Mouse (Mus musculus): ENCODE data around the gene Dffa. TPM values are rescaled to one million over a fixed set of nuclear protein-coding genes. Genes with fewer than 3 reads are reported as not detected.

The Dffa gene
- total and polyA plus RNA-seq, 3 experiments: 23.4 to 44.8 (median 26.8) TPM

DNA sequence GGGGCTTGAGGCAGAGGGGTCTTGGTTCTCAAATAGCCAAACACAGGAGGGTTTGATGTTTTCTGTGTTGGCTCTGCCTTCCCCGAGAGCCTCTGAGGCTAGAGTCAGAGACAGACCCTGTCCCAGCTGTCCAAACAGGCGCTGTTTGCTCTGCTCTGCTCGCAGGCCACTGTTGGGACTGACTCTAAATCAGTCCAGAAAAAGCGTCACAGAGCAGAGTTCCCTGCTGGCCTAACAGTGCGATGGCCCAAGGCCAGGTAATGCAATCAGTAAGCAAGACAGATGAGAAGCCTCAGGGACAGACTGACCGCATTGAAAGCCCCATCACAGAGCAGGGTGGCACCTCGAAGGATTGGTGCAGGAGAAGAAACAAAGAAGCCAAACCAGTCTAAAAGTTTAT is 45.7 kb downstream of the Dffa start:
- Histone ChIP-seq H3K9me3 (replicated peaks; ENCODE audit: low read length) (peaks cover 2% of the 10 kb centered on the region), H3K4me1 (ENCODE audit: control insufficient read depth in 1 of 2, insufficient read depth in 2 of 2) (peaks cover 4 to 15% of the 10 kb centered on the region in 2 experiments; a peak in 3 of 4 replicates), H3K27ac (ENCODE audit: insufficient read depth, low read depth) (no peak overlapping the region), H3K4me3 (replicated peaks in 1 of 3; ENCODE audit: low read depth in 2 of 3, low read length in 2 of 3, poor library complexity in 1 of 3) (no peak overlapping the region), H3K36me3 (replicated peaks in 1 of 2; ENCODE audit: control insufficient read depth in 1 of 2, insufficient read depth in 1 of 2, low read length in 1 of 2) (peaks cover 51 to 57% of the 10 kb centered on the region in 2 experiments), H3K9ac (ENCODE audit: insufficient read depth, low read depth) (no peak overlapping the region), H3K4me2 (ENCODE audit: insufficient read depth, low read depth, poor library complexity, severe bottlenecking) (no peak overlapping the region), H3K79me2 (replicated peaks; ENCODE audit: control insufficient read depth, extremely low read depth, insufficient read depth, poor library complexity, severe bottlenecking) (no peaks in the 10 kb centered on the region), H3K27me3 (replicated peaks) (no peaks in the 10 kb centered on the region)
- in situ Hi-C loops (cut with MboI; ENCODE audit: low pct_ligation_motif_present, low pct_unique_long_range_greater_than_20kb, low sequenced_read_pairs) (loop anchor here (10.0 to 25.0 kb wide), 2 partner anchors 175 to 563 kb away; partner anchors contain the start of gene Pik3cd), dilution Hi-C loops (cut with MboI; ENCODE audit: extremely low pct_ligation_motif_present, extremely low pct_unique_long_range_greater_than_20kb, low sequenced_read_pairs) (no loop called here)
- no peak for DNase-seq (ENCODE audit: extremely low read depth)
- TF ChIP-seq TBP (conservative IDR thresholded peaks at IDR 0.05; ENCODE audit: low read depth, low read length) (no peak), SMC3 (IDR thresholded peaks at IDR 0.05; ENCODE audit: low read depth, low read length) (no peak), USF2 (conservative IDR thresholded peaks at IDR 0.05; ENCODE audit: low read depth, low read length) (no peak), IRF4 (IDR thresholded peaks at IDR 0.05; ENCODE audit: low read depth, low read length) (no peak), CHD1 (IDR thresholded peaks at IDR 0.05; ENCODE audit: low read depth, low read length) (no peak), ELF1 (IDR thresholded peaks at IDR 0.05; ENCODE audit: low read depth, low read length) (no peak), HCFC1 (IDR thresholded peaks at IDR 0.05; ENCODE audit: low read depth, low read length) (no peak), ZC3H11A (IDR thresholded peaks at IDR 0.05; ENCODE audit: low read depth, low read length) (no peak), MEF2A (IDR thresholded peaks at IDR 0.05; ENCODE audit: borderline replicate concordance, low read depth, low read length) (no peak), RAD21 (IDR thresholded peaks at IDR 0.05; ENCODE audit: low read depth, low read length) (no peak), ZKSCAN1 (IDR thresholded peaks at IDR 0.05; ENCODE audit: borderline replicate concordance, low read depth, low read length) (no peak)

DNA sequence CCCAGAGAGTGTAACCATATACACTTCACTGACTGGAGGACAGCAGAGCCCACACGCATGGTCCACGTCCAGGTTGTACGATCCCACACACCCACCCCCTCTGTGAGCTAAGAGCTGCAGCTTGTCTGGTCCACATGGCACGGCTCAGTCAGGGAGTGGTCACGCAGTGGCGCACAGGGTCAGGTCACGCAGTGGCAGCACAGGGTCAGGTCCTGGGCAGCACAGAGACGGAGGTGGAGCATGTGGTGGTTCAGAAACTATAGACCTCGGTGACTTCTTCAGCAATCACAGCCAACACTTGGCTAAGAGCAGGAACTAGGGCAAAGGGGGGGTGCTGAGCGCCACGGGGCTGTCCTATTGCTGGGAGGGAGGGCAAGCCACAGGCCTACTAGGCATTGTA is 46.3 kb downstream of the Dffa start:
- Histone ChIP-seq H3K9ac (ENCODE audit: insufficient read depth, low read depth) (no peak overlapping the region), H3K9me3 (replicated peaks; ENCODE audit: low read length) (peaks cover 2% of the 10 kb centered on the region), H3K4me1 (ENCODE audit: control insufficient read depth in 1 of 2, insufficient read depth in 2 of 2) (peaks cover 4 to 9% of the 10 kb centered on the region in 2 experiments; a peak in 3 of 4 replicates), H3K27ac (ENCODE audit: insufficient read depth, low read depth) (no peak overlapping the region), H3K4me3 (replicated peaks in 1 of 3; ENCODE audit: low read depth in 2 of 3, low read length in 2 of 3, poor library complexity in 1 of 3) (no peak overlapping the region), H3K36me3 (replicated peaks in 1 of 2; ENCODE audit: control insufficient read depth in 1 of 2, insufficient read depth in 1 of 2, low read length in 1 of 2) (peaks cover 57 to 63% of the 10 kb centered on the region in 2 experiments), H3K4me2 (ENCODE audit: insufficient read depth, low read depth, poor library complexity, severe bottlenecking) (no peak overlapping the region), H3K79me2 (replicated peaks; ENCODE audit: control insufficient read depth, extremely low read depth, insufficient read depth, poor library complexity, severe bottlenecking) (no peaks in the 10 kb centered on the region), H3K27me3 (replicated peaks) (no peaks in the 10 kb centered on the region)
- dilution Hi-C loops (cut with MboI; ENCODE audit: extremely low pct_ligation_motif_present, extremely low pct_unique_long_range_greater_than_20kb, low sequenced_read_pairs): no loop called here
- in situ Hi-C loops (cut with MboI; ENCODE audit: low pct_ligation_motif_present, low pct_unique_long_range_greater_than_20kb, low sequenced_read_pairs): loop anchor here (25.0 kb wide), 1 partner anchor 562 kb away; the partner anchor contains the start of gene Pik3cd
- no peak for DNase-seq (ENCODE audit: extremely low read depth)
- no peak for TF ChIP-seq KAT2A (IDR thresholded peaks at IDR 0.05; ENCODE audit: insufficient replicate concordance, low read length)
- TF ChIP-seq SIN3A (IDR thresholded peaks at IDR 0.05; ENCODE audit: low read length): no peak
- TF ChIP-seq RCOR1 (conservative IDR thresholded peaks at IDR 0.05; ENCODE audit: low read depth, low read length): no peak
- TF ChIP-seq MYC (IDR thresholded peaks at IDR 0.05; ENCODE audit: low read depth, low read length): no peak
- TF ChIP-seq PAX5 (IDR thresholded peaks at IDR 0.05; ENCODE audit: low read length): no peak
- no peak for TF ChIP-seq TBP (conservative IDR thresholded peaks at IDR 0.05; ENCODE audit: low read depth, low read length)
- no peak for TF ChIP-seq USF1 (IDR thresholded peaks at IDR 0.05; ENCODE audit: low read depth, low read length)
- no peak for TF ChIP-seq MAX (IDR thresholded peaks at IDR 0.05; ENCODE audit: low read length)

Data from CH12.LX (cell line).